Mouse (Mus musculus): Measurements from ENCODE around the gene Atp11c. TPM values are rescaled to one million over a fixed set of nuclear protein-coding genes. Genes with fewer than 3 reads are reported as not detected.

The Atp11c gene
- polyA plus RNA-seq (2015; fragmentation: Nextera tagmentation; extraction: Ambion mirVana), result 10.8 and 11.6 TPM in 2 replicates

DNA sequence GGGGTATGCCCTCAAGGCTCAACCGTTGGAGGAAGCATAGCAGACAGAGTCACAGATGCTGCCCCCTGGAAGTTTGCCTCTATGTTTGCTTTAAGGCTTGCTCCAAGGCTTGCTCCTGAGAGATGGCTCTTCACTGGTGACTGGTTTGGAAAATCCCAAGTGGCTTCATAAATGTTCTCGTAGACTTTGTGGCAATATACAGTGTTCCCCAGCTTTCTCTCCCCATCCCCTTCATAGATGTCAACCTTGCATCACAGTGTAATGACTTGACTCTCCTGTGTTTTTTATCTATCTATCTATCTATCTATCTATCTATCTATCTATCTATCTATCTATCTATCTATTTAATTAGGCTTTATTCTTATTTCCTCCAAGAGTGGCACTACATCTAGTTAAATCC is at the start of gene Atp11c:
TSS of gene Atp11c (minus strand) at position 101 of the 400 bp plus-strand sequence.
- DNase-seq (ENCODE audit: low spot score), result no peak

- DNase-seq (ENCODE audit: low spot score), result no peak
Observed at GRCm38 (mm10) chrX:60609202-60609601, 16.7 kb upstream of the Atp11c start.

DNA sequence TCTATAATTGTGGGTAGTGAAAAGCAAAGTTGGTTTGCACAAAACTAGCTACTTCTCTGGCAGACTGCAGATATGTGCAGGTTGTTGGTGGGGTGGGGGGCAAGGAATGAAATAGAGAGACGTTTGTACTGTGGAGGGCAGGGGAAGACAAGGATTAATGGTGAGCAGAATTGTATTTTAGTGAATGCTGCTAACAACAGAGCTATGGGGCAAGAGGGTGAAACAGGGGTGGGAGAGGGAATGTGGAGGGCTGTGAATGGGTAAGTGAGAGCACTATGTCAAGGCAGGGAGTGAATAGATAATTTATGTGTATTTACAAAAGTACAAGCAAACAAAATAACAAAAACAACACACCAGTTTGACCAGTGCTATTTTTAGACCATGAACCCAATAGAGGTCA is 22.0 kb downstream of the Atp11c start:
- no peak for DNase-seq (ENCODE audit: low spot score)

- no peak for DNase-seq (ENCODE audit: low spot score)
Observed at GRCm38 (mm10) chrX:60569047-60569446, 23.5 kb downstream of the Atp11c start.

GRCm38 (mm10) chrX:60555242-60555641 is 37.3 kb downstream of the Atp11c start:
- DNase-seq (ENCODE audit: low spot score), result no peak

DNA sequence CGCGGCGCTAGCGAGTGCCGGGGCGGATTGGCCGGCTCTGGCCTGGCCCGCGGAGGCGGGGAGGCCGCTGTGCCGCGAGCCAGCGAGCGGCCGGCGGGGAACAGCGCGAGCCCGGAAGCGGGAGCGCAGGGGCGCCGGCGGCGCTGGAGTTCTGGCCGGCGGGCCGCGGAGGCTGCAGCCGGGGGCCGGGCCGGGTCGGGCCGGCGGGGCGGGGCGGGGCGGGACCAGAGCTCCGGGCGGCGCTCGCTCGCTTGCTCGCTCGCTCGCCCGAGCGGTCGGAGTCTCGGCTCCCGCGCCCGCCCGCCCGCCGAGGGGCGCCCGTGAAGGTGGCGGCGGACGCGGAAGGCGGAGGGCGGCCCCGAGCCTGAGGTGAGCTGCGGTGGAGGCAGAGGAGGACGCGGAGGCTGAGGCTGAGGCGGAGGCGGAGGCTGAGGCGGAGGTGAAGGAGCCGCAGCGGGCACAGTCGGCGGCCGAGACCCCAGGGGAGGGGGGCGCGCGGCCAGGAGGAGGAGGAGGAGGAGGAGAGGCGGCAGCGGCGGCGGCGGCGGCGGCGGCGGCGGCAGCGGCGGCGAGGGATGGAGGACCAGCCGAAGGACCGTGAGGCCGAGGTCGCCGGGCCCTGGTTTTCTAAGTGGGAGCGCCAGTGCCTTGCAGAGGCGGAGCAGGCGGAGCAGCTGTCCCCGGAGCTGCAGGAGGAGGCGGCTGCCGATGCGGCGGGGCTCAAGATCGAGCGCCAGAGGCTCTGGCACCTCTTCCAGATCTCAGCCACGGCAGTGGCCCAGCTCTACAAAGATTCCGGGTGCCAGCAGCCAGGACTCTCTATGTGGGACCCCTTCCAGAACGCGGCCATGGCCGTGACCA is 44.8 kb downstream of the Atp11c start:
- no peak for DNase-seq (ENCODE audit: low spot score)

DNA sequence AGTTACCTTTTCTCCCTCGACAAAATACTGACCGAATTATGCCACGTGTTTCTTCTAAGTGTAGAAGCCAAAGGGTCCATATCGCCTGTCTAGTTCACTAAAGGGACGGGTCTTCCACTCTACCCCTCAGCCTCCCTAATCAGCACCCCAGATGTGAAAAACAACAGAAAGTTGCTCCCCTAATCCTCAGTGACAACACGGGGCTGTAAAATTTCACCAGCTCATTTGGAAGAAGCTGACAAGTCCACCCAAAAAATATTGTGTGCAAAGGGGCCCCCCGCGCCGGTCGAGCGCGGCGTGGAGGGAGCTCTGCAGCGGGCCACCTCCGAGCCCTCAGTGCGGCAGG is 45.4 kb downstream of the Atp11c start:
- DNase-seq (ENCODE audit: low spot score), result no peak

DNA sequence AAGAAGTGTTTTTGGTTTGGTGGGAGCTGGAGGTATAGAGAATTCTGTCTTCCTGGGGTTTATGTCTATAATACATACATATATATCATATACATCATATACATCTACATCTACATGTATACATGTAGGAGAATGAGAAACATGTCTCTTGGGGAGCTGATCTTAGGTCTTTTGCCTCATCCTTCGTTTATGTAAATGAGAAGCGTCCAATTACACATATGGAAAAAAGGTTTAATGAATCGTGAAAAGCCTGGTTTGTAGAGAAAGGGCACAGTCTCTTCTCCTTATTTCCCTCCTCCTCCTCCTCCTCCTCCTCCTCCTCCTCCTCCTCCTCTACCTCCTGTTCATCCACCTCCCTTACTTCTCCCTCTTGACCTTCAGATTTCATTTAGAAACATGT is 46.6 kb downstream of the Atp11c start:
- no peak for DNase-seq (ENCODE audit: low spot score)

GRCm38 (mm10) chrX:60545444-60545843 is 47.1 kb downstream of the Atp11c start:
- DNase-seq (ENCODE audit: low spot score), result no peak

DNA sequence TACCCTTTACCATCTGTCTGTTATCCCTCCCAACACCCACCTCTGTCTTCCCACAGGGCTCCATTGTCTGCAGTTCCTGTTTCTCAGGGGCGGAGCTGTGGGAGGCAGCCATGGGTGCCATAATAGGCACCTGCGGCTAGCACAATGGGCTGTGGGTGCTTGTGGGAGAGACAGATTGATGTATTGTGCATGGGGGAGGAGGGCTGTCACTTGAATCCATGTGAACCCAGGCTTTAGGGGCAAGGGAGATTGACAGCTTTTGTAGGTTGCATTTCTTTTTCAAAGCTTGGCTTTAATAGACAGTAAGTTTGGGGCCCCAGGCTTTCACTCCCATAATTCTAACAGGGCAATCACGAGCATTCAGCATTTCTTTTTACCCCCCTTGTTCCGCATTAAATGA is 48.4 kb downstream of the Atp11c start:
- DNase-seq (ENCODE audit: low spot score), result no peak

GRCm38 (mm10) chrX:60542901-60543300 is 49.6 kb downstream of the Atp11c start:
- no peak for DNase-seq (ENCODE audit: low spot score)

DNA sequence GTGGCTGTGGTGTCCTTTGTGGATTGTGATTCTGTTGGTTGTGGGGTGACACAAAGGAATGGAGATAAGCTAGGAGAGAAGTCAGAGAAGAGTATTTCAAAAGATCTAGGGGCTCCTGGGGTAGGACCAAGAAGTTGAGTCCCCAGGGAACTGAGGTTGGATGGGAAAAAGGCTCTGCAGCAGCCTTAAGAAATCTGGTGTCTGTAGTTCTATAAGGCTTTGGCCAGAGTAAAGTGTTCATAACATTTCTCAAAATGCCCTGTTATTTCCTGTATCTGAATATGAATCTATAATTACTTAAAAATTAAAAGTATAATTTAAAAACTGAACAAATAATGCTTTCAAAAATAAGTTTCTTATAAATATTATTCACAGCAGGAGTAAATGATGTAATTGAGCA is 53.3 kb downstream of the Atp11c start, which contains the start of gene Gm7073:
TSS of gene Gm7073 (minus strand) at position 101 of the 400 bp plus-strand sequence.
- no peak for DNase-seq (ENCODE audit: low spot score)

- no peak for DNase-seq (ENCODE audit: low spot score)
Observed at GRCm38 (mm10) chrX:60503995-60504394, 88.5 kb downstream of the Atp11c start.

DNA sequence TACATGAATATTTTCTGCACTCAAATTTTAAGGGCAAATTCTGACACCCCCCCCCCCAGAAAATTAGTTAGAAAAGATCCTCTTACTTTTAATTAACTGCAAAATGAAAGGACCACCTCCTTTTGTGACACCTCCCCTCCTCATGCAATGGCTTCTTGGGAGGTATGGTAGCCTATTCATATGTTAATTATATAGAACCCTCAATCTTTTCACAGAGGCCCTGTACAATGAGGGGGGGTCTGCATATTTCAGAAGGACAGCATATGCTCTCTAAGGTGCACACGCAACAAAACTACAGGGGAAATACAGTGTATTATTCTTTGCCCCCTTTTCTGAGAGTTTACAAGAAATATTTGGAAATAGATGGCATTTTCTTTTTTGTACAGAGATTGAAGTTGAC is 94.7 kb downstream of the Atp11c start:
- DNase-seq (ENCODE audit: low spot score), result no peak

GRCm38 (mm10) chrX:60495308-60495707 is 97.2 kb downstream of the Atp11c start:
- no peak for DNase-seq (ENCODE audit: low spot score)

DNA sequence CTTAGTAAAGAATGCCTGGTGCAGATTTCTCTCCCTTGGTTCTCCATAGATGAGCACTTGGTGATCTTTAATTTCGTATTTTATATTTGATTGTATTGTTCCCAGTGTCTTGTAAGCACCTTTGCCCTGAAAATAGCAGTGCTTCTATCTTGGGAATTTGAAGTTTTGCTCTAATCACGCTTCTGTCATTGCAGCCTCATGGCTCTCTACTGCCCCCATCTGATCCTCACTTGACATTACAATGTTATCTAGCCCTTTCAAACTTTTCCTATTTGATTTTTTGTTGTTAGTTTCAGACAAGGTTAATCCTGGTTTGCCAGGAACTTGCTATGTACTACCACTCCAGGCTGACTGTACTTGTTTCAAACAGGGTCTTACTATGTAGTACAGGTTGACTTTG is 128.7 kb downstream of the Atp11c start:
- DNase-seq (ENCODE audit: low spot score), result no peak

DNA sequence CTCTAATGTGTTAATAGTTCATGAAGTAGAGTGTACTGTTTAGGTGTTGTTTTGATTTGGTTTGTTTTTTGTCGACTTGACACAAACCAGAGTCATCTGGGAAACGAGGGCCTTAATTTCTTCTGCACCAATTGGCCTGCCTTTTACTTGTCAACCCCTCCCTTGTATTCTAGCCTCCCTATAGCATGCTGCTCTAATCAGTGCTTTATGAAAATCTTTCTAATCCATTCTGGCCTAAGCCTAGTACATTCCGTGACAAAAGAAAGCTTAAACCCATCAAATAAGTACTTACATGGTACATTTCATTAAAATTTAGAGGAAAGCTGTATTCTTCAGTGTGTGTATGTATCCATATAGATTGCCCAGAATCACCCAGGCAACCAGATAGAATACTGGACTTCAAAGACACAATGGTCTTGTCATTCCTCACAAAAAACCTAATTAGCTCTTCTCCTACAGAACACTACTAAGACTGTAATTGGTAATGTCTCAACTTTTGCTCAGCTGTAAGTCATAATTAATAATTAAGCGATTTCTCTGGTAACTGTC is 177.9 kb downstream of the Atp11c start:
- no peak for DNase-seq (ENCODE audit: low spot score)

GRCm38 (mm10) chrX:60405681-60406080 is 186.8 kb downstream of the Atp11c start:
- no peak for DNase-seq (ENCODE audit: low spot score)

DNA sequence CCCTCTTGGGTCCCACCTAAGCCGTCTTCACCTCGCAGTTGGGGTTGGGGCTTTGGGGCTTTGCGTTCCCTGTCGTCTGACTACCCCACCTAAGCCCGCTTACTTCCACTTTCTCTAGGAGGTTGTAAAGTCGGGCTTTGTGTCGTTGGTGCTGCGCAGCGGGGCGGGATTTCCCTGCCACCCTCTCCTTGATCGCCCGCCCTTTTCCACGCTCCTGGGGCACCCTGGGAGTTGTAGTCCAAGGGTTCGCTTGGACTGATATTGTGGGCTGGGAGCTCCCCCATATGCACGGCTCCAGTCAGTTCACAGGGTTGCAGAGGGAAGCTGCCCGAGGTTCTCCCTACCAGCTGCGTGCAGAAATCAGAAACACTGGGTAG is 187.8 kb downstream of the Atp11c start:
- DNase-seq (ENCODE audit: low spot score), result peak; percentile 87

DNA sequence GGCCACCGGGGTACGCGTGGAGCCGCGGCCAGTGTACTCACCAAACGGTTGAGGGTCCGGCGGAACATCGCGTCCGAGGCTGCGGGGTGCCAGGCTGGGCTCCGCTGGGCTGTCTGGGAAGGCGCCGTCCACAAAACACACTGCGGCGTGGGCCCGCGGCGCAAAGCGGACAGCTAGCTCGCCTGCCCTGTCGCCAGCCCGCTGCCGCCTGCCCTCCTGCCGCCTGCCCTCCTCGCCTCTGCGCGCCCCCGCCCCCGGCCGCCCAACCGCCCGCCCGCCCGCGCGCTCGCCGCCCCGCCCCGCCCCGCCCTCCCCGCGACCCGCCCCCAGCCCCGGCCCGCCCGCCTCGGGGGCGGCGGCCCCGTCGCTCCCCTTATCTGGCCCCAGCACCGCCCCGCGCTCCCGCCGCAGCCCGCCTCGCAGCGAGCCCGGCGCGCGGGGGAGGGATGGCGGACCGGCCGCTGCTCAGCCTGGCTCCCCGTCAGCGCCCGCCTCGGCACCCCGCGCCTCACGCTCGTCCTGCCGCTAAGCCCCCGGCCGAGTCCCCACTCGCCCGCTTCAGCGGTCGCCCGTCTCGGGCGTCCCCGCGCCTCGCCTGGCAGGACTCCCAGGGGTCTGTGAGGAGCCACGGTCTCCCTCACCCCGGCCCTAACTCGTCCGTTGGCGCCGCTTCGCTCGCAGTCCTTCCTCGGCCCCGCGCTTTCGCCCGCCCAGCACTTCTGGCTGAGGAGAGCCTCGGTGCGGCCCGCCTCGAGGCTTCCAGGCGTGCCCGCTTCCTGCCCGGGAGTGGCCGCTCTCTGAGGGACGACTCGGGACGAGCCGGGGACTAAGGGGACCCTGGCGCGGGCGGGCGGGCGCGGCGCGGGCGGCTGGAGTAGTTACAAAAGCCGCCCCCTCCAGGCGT is 188.5 kb downstream of the Atp11c start:
- peak; percentile 57 for DNase-seq (ENCODE audit: low spot score)

DNA sequence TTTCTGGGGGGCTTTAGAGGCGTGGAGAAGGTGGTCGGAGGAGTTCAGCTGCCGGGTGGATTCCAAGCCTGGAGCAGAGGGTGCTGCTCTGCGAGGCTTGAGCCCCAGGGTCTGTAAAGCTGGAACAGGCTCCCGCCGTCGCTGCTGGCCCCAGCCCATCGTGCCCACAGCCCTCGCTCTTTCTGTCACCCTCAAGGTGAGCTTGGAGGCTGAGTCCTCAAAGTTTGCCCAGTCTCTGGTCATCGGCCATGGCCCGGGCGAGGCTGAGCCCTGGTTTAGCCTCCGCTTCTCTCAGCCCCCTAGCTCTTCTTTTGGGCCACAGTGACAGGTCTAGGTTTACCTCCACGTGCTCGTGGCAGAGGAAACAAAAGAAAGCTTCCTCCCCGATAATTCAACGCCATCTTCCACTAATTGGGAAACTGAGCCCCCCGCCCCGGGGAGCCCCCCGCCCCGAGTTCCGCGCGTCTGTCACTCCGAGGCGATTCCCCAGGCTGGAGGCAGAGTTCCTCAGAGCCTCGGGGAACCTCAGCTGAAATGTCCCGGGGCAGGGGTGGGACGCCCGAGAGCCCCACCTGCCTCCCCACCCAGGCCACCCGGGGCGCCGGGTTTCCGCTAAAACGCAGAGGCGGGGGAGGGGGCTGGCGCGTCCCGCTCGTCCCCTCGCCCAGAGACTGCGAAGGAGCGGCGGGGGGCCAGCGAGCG is 189.3 kb downstream of the Atp11c start:
- DNase-seq (ENCODE audit: low spot score), result peak; percentile 35

Data from thymus, postnatal 0 days (tissue).